Mouse (Mus musculus) frontal cortex, postnatal 14 days (tissue): ENCODE measurements around the gene Ap1g2.

Experiments used
- DNase-seq, 2 experiments: peaks; one replicate each; pipeline ENCODE4 v3.0.0; 2022; ENCODE audit warnings: low spot score in 2 of 2

Gene Ap1g2

GRCm38 (mm10) chr14:55089199-55089947, 17.0 kb downstream of the Ap1g2 start:
- no peak for DNase-seq

GRCm38 (mm10) chr14:55086009-55086514, 20.3 kb downstream of the Ap1g2 start:
- no peak for DNase-seq

- DNase-seq, result no peak
Measured at GRCm38 (mm10) chr14:55085324-55086008, 20.9 kb downstream of the Ap1g2 start.

GRCm38 (mm10) chr14:55083481-55083880, 22.9 kb downstream of the Ap1g2 start:
- DNase-seq, result no peak

DNA sequence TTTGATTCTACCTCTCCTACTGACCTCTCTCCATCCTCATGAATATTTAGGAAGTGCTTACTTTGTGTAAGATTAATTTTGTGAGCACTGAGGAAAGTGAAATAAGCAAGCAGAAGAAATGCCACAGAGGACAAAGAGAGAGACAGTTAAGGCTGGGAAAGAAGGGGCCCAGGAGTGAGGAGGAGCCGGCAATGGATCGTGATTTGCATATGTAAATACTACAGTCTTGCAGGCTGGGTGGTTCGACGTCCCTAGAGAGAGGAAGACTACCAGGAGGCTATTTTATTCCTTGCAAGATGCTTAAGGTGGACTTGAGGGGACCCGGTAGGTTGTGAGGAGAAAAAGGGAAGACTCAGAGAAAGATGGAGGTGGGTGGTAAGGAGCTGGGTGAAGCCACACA, 25.3 kb downstream of the Ap1g2 start:
- no peak for DNase-seq

- peak in 1 of 2 experiments; percentile 63 for DNase-seq
Measured at GRCm38 (mm10) chr14:55079214-55079970, 27.0 kb downstream of the Ap1g2 start.

GRCm38 (mm10) chr14:55078366-55078989, 27.9 kb downstream of the Ap1g2 start:
- no peak for DNase-seq

DNA sequence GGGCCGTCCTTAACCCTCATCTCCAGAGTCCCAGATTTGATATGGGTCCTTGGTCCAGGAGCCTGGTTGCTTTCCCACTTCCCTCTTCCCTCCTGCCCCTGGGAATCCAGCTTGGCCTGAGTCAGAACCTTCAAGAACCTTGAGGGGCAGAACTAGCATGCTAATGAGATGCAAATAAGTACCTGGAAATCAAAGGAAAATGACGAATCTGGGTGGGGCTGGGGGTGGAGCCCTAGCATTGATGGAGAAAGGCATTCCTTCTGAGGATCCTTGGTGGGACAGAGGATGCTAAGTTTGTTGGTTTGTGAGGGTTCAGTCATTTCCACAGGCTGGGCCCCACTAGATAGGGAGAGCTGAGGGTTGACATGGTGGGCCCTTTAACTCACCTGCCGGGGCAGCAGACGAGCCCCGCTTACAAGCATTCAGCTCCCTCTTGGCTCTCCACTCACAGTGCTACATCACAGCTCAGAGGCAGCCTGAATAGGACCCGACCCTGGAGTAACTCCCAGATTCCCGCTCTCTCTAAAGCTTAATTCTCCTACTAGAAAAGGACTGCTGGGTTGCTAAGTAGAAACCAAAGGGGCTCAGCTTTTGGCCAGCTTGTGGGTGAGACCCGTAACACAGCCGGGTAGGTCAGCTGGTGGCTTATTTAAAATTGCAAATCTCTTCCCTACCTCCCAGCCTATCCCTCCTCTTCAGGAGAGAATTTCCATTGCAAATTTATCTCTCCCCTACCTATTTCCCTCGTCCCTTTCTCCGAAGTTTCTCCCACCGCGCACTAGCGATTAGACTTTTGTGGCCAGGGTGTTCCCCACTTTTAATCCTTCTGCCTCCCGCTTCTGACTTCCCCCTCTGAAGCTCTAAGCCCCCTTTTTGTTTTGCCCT, 28.7 kb downstream of the Ap1g2 start:
- no peak for DNase-seq

DNA sequence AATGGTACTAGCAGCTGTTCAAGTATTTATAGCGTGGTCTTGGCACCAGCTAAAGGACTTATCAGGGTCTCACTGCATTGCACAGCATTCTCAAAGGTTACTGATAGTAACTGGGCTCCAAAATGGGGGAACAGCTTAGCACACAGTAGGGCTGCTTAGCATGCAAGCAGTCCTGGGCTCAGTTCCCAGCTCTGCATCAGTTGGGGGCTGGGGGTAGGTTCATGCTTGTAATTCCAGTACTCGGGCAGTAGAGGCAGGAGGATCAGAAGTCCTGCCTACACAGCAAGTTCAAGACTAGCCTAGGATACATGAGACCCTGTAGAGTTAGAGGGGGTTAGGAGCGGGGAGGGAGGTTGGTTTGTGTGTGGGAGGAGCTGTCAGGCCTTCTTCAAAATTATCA, 29.4 kb downstream of the Ap1g2 start:
- DNase-seq, result no peak

GRCm38 (mm10) chr14:55076224-55076623, 30.2 kb downstream of the Ap1g2 start:
- DNase-seq, result peak; percentile 61 to 63

GRCm38 (mm10) chr14:55074416-55074815, 32.0 kb downstream of the Ap1g2 start:
- no peak for DNase-seq

GRCm38 (mm10) chr14:55071756-55072155, 34.6 kb downstream of the Ap1g2 start:
- no peak for DNase-seq

GRCm38 (mm10) chr14:55066042-55066441, 40.4 kb downstream of the Ap1g2 start:
- DNase-seq, result no peak

DNA sequence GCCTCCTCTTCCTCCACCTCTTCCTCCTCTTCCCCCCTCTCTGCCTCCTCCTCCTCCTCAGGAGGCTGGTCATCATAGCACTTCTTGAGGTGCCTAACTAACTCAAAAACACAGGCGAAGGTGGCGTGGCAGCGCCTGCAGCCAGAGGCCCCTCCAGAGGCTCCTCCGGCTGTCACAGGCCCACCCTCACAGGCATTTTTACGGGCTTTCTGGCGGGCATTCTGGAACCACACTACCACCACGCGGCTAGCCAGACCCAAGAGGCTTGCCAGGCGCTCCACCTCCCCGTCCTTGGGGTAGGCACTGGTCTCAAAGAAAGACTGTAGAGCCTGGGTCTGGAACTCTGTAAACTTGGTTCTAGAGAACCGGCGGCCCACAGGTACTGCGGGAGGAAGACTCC, 41.0 kb downstream of the Ap1g2 start:
- DNase-seq, result no peak

GRCm38 (mm10) chr14:55064481-55065370, 41.7 kb downstream of the Ap1g2 start:
- no peak for DNase-seq

- no peak for DNase-seq
Measured at GRCm38 (mm10) chr14:55063581-55064381, 42.6 kb downstream of the Ap1g2 start.

GRCm38 (mm10) chr14:55063117-55063516, 43.3 kb downstream of the Ap1g2 start:
- no peak for DNase-seq

DNA sequence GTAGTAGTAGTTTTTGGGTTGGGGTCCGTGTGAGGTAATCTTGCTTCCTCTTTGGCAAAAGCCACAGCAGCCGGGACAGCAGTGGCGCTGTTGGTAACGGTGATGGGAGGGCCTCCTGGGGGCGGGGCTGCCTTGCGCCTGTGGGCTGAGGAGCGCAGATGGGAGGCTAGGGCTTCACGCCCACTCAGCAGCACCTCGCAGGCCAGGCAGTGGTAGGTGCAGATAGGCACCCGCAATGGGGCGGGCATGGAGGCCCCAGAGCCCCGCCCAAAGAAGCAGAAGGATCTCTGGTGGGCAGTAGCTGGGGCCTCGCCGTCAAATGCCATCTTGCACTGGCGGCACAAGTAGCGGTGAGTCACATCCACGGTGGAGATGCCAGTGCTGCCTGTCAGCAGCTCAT, 43.8 kb downstream of the Ap1g2 start:
- no peak for DNase-seq

- DNase-seq, result no peak
Measured at GRCm38 (mm10) chr14:55061845-55062244, 44.5 kb downstream of the Ap1g2 start.
